In genomic region chr12:84032854-84033253, GRCm38 (mm10) we compare ENCODE assay signal across 22 mouse cellular contexts. TPM values are rescaled to one million over a fixed set of nuclear protein-coding genes. Genes with fewer than 3 reads are reported as not detected.
"Had no signal": no experiment of that assay in that cellular context is flagged by ENCODE, and none has a peak within 500 bp of the region (broad histone marks: within the 10 kb centered on the region; RNA-seq: fewer than 3 reads in every experiment).

No protein-coding gene starts in this region.

- H3K27me3 ChIP-seq: lung, embryonic 15.5 days; stomach, embryonic 15.5 days had no signal

- H3K9me3 ChIP-seq: lung, embryonic 15.5 days; midbrain, embryonic 13.5 days; midbrain, embryonic 15.5 days; neural tube, embryonic 12.5 days; stomach, embryonic 15.5 days had no signal

- H3K27ac ChIP-seq: lung, embryonic 15.5 days; macrophage; midbrain, embryonic 13.5 days; midbrain, embryonic 15.5 days; neural tube, embryonic 12.5 days; stomach, embryonic 15.5 days; stomach, postnatal 0 days had no signal

- H3K4me1 ChIP-seq: midbrain, embryonic 13.5 days; midbrain, embryonic 15.5 days; neural tube, embryonic 12.5 days; stomach, embryonic 15.5 days had no signal

- H3K4me3 ChIP-seq: lung, embryonic 15.5 days; megakaryocyte, embryonic 14.5 days; midbrain, embryonic 13.5 days; midbrain, embryonic 15.5 days; neural tube, embryonic 12.5 days; stomach, embryonic 15.5 days had no signal

- H3K9ac ChIP-seq: lung, embryonic 15.5 days; midbrain, embryonic 13.5 days; midbrain, embryonic 15.5 days; neural tube, embryonic 12.5 days; stomach, embryonic 15.5 days had no signal

- DNase-seq: lung, adult 2 months; lung, postnatal 14 days; lung, postnatal 36 days; right cerebral cortex, postnatal 14 days; thymus, adult 2 months; thymus, postnatal 25 days; thymus, postnatal 4 days had no signal

- H3K36me3 ChIP-seq: lung, embryonic 15.5 days; midbrain, embryonic 13.5 days; midbrain, embryonic 15.5 days; neural tube, embryonic 12.5 days; stomach, embryonic 15.5 days had no signal

- ATAC-seq: midbrain, embryonic 13.5 days; midbrain, embryonic 15.5 days had no signal

- H3K4me2 ChIP-seq: lung, embryonic 15.5 days; midbrain, embryonic 11.5 days; midbrain, embryonic 13.5 days; midbrain, embryonic 15.5 days; neural tube, embryonic 12.5 days; stomach, embryonic 15.5 days had no signal

RNA-seq across cellular contexts. Expression of gene Gm49366, which starts 5.9 kb away (rescaled TPM):
- polyA plus RNA-seq: lung, adult 2 months; lung, embryonic 15.5 days; lung, postnatal 0 days; macrophage; midbrain, embryonic 11.5 days; midbrain, embryonic 13.5 days; midbrain, embryonic 15.5 days; midbrain, postnatal 0 days; neural tube, embryonic 12.5 days; neural tube, embryonic 14.5 days; spleen, adult 2 months; stomach, embryonic 15.5 days; stomach, postnatal 0 days; testis, adult 2 months; thymus, adult 2 months; urinary bladder, adult 2 months had no signal

RNA-seq across cellular contexts. Expression of gene Acot3, which starts 19.1 kb away (rescaled TPM):
- polyA plus RNA-seq: lung, adult 2 months; lung, postnatal 0 days; macrophage; spleen, adult 2 months; testis, adult 2 months; thymus, adult 2 months; urinary bladder, adult 2 months had no signal

RNA-seq across cellular contexts. Expression of gene Acot5, which starts 36.3 kb away (rescaled TPM):
- polyA plus RNA-seq: lung, adult 2 months; lung, embryonic 15.5 days; lung, postnatal 0 days; macrophage; midbrain, embryonic 11.5 days; midbrain, embryonic 13.5 days; spleen, adult 2 months; testis, adult 2 months had no signal
